Mouse (Mus musculus) heart, adult 2 months (tissue): ENCODE data around the gene Tut1. TPM values are rescaled to one million over a fixed set of nuclear protein-coding genes. Genes with fewer than 3 reads are reported as not detected.

ENCODE experiments used
- DNase-seq, 2 experiments: peaks; one replicate each; pipeline ENCODE4 v3.0.0; 2021
- H3K27ac ChIP-seq: fragments of 200-600 bp; 2 replicates; pipeline ENCODE4 v1.8.1; 2022
- H3K27me3 ChIP-seq: fragments of 200-500 bp; 2 replicates; pipeline ENCODE4 v1.6.1; 2012; ENCODE audit warnings: mild to moderate bottlenecking, low read length, inconsistent platforms, mixed read lengths; ENCODE audit not compliant: control insufficient read depth, insufficient read depth
- H3K36me3 ChIP-seq: fragments of 200-500 bp; 2 replicates; pipeline ENCODE4 v1.6.1; 2012; ENCODE audit warnings: low read length, inconsistent platforms; ENCODE audit not compliant: control insufficient read depth, insufficient read depth
- H3K4me1 ChIP-seq: fragments of 200-500 bp; 2 replicates; pipeline ENCODE4 v1.6.1; 2011; ENCODE audit warnings: low read length; ENCODE audit not compliant: control insufficient read depth, insufficient read depth
- H3K4me3 ChIP-seq: fragments of 200-600 bp; 2 replicates; pipeline ENCODE4 v1.8.1; 2022
- H3K79me2 ChIP-seq: fragments of 200-500 bp; replicated peaks from 2 replicates; pipeline ENCODE4 v1.6.1; 2012; ENCODE audit warnings: mild to moderate bottlenecking, inconsistent platforms, low read length, moderate library complexity, mixed read lengths; ENCODE audit not compliant: control insufficient read depth, insufficient read depth
- H3K9ac ChIP-seq: fragments of 200-500 bp; 2 replicates; pipeline ENCODE4 v1.6.1; 2012; ENCODE audit warnings: low read depth, mild to moderate bottlenecking, control low read depth, inconsistent platforms, low read length, mixed read lengths
- CTCF ChIP-seq: fragments of 200-600 bp; IDR thresholded peaks from 2 replicates; pipeline ENCODE4 v1.8.1; 2022; ENCODE audit warnings: antibody characterized with exemption, mild to moderate bottlenecking, moderate library complexity
- EP300 ChIP-seq: fragments of 200-500 bp; IDR thresholded peaks from 2 replicates; pipeline ENCODE4 v1.6.1; 2011; ENCODE audit warnings: low read depth, low read length, control low read depth; ENCODE audit not compliant: insufficient read depth
- POLR2A ChIP-seq: fragments of 200-500 bp; IDR thresholded peaks from 2 replicates; pipeline ENCODE4 v1.6.1; 2011; ENCODE audit warnings: mild to moderate bottlenecking, low read depth, low read length, control low read depth; ENCODE audit not compliant: insufficient read depth
- WGBS: fragments of 180-500 bp; shearing (Covaris S2); methylation state at CpG from one replicate; pipeline ENCODE4 v1.1.7; 2018; 5-methylcytosine and 5-hydroxymethylcytosine counted together
- intact Hi-C: fragments of 180-260 bp; cut with DNase I; formaldehyde crosslinking; loops from one replicate; pipeline ENCODE4 v1.15.1; 2025
- polyA plus RNA-seq: library from polyadenylated mRNA; depleted of rRNA; stranded (reverse); fragments of >200 nt; gene quantifications from 2 replicates; pipeline ENCODE4 v1.2.3, GENCODE M21; 2012
- total RNA-seq, 2 experiments: library from RNA; stranded (reverse); gene quantifications; 2 replicates each; pipeline ENCODE4 v1.2.3; 2021

Gene Tut1
- total and polyA plus RNA-seq, 3 experiments: 7.2 to 9.4 (median 8.5) TPM

- Histone ChIP-seq H3K27ac (peak within 1 kb of the TSS; percentile 95), H3K9ac (peak within 1 kb of the TSS; percentile 93), H3K4me1 (peaks cover 4% of the 10 kb centered on the region), H3K36me3 (0 out of 2 replicates have a peak, but pooled peaks cover 3% of the 10 kb centered on the region), H3K27me3 (no peaks in the 10 kb centered on the region), H3K79me2 (no peaks in the 10 kb centered on the region), H3K4me3 (peak within 1 kb of the TSS; percentile 94)
- intact Hi-C loops: loop anchor here (2.0 kb wide), 1 partner anchor 21 kb away; the partner anchor contains the start of gene Ganab
- TF ChIP-seq CTCF (no peak), EP300 (peak; percentile 50; the same call in 1 of the 2 replicates), POLR2A (peak; percentile 99)
- WGBS: 2% methylated on average over 50 of the region's 50 CpGs
- peak; percentile 98 for DNase-seq
Observed at GRCm38 (mm10) chr19:8920073-8920736, 33.4 kb upstream of the Tut1 start, which contains the start of gene B3gat3. TSS of gene B3gat3 (plus strand) at chr19:8920374.

DNA sequence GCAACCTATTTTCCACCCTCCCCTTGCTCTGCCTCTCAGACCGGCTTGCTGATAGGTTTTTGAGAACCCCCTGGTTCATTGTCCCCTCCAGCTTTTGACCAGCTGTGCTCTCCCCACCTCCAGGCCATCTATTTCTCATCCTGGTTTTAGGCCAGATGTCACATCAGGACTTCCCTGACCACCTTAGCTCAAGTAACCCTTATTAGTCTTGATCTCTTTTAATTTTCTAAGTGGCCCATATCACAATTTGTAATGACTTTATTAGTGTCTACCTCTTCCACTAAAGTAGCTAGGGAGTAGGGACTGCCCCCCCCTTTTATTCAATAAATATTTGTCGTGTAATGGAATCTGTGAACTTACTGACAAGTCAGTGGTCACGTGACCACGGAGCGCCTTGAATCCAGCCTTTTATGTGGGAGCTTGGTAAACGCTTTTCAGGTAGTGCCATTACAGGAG lies 32.8 kb upstream of the Tut1 start:
- intact Hi-C loops: loop anchor here (2.0 kb wide), 1 partner anchor 22 kb away; the partner anchor contains the start of gene Ganab
- no peak for DNase-seq
- under 1% methylated on average over 6 of the region's 6 CpGs for WGBS

DNA sequence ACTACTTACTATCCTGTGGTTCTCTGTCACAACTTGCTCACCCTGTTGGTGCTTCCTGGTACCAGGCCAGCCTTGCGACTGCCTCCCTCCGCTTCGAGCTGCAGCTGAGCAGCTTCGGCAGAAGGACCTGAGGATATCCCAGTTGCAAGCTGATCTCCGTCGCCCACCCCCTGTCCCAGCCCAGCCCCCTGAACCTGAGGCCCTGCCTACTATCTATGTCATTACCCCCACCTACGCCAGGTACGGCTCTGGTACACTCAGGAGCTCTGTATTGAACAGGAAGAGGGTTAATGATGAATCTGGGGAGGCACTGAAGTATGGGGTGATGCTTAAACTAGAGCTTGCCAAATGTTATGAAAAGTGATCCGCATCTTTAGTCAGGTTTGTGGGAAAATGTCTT lies 31.9 kb upstream of the Tut1 start:
- Histone ChIP-seq H3K36me3 (0 out of 2 replicates have a peak, but pooled peaks cover 3% of the 10 kb centered on the region), H3K27me3 (no peaks in the 10 kb centered on the region), H3K4me1 (peaks cover 4% of the 10 kb centered on the region), H3K27ac (no peak overlapping the region), H3K4me3 (no peak overlapping the region), H3K79me2 (no peaks in the 10 kb centered on the region), H3K9ac (no peak overlapping the region)
- DNase-seq: no peak
- TF ChIP-seq POLR2A (no peak), EP300 (no peak), CTCF (no peak)
- WGBS: 75% methylated on average over 9 of the region's 9 CpGs
- intact Hi-C loops: loop anchor here (2.0 kb wide), 1 partner anchor 23 kb away; the partner anchor contains the start of gene Ganab

More for the DNA sequence above, 32.8 kb upstream of the Tut1 start:
- Histone ChIP-seq H3K9ac (peak overlapping the region; percentile 93), H3K4me1 (peaks cover 4% of the 10 kb centered on the region), H3K4me3 (peak overlapping the region; percentile 94), H3K27ac (peak overlapping the region; percentile 95), H3K36me3 (0 out of 2 replicates have a peak, but pooled peaks cover 3% of the 10 kb centered on the region), H3K27me3 (no peaks in the 10 kb centered on the region), H3K79me2 (no peaks in the 10 kb centered on the region)
- TF ChIP-seq POLR2A: no peak
- TF ChIP-seq EP300: no peak
- TF ChIP-seq CTCF: no peak

- DNase-seq: no peak
- Histone ChIP-seq H3K36me3 (no peaks in the 10 kb centered on the region), H3K27ac (no peak overlapping the region), H3K79me2 (no peaks in the 10 kb centered on the region), H3K9ac (no peak overlapping the region), H3K4me3 (no peak overlapping the region), H3K27me3 (no peaks in the 10 kb centered on the region), H3K4me1 (no peaks in the 10 kb centered on the region; the same call in 1 of the 2 replicates)
- intact Hi-C loops: no loop called here
- 80% methylated on average over 2 of the region's 2 CpGs for WGBS
- TF ChIP-seq EP300 (no peak), POLR2A (no peak), CTCF (no peak)
Observed at GRCm38 (mm10) chr19:8926766-8927165, 26.9 kb upstream of the Tut1 start.

DNA sequence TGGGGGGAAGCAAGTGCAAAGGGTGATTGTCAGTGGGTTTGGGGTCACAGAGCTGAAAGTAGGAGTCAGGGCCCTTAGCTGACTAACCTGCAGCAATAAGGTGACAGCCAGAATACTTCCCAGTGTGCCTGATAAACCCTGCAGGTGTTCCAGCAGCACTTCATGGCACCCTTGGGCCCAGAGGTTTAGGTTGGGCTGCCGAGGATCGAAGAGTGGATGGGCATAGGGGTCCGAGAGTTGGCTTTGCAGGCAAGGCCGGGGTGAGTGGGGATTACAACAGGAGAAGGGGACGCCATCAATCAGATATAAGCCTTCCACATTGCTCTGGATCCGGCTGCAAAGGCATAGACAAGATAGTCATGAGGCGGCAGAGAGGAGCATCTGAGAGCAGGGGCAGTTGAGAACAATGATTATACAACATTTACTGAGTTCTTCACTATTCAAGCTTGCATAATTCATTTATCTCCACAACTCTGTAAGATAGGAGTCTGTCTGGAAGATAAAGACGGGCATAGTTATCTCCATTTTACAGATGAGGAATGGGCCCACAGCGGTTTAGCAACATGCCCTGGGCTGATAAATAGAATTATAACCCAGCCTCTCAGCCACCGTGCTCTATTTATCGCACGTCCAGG lies 25.6 kb upstream of the Tut1 start:
- Histone ChIP-seq H3K27me3 (no peaks in the 10 kb centered on the region), H3K9ac (no peak overlapping the region), H3K79me2 (no peaks in the 10 kb centered on the region), H3K4me3 (no peak overlapping the region), H3K4me1 (no peaks in the 10 kb centered on the region; the same call in 1 of the 2 replicates), H3K36me3 (no peaks in the 10 kb centered on the region), H3K27ac (no peak overlapping the region; the same call in 1 of the 2 replicates)
- TF ChIP-seq POLR2A: no peak
- no peak for TF ChIP-seq CTCF
- TF ChIP-seq EP300: no peak
- WGBS: 87% methylated on average over 12 of the region's 12 CpGs
- intact Hi-C loops: no loop called here
- DNase-seq: no peak
